In the genomic region with DNA sequence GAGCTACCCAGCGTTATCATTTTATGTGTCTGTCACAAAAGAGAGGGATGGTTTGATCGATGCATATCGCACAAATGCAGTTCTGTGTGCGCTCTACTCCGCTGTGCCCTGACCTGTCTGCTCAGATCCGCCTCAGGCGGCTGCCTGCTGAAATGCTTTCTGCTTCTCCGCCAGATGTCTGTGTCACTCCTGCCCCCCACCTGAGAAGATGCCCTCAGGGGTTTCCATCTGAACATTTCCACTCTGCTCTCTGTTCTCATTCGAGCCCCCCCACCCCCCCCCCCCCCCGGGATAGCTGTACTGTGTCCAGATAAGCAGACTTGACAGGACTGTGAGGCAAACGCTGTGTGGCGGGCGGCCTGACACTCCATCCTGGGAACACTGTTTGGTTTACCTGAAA, we compare ENCODE assay signal across 19 mouse cellular contexts. TPM values are rescaled to one million over a fixed set of nuclear protein-coding genes. Genes with fewer than 3 reads are reported as not detected.
DNase-seq lines count a peak whose midpoint lies in the region; ATAC-seq lines count a peak whose summit lies in the region.
"Had no signal": no experiment of that assay in that cellular context is flagged by ENCODE, and none has a peak within 500 bp of the region (broad histone marks: within the 10 kb centered on the region; RNA-seq: fewer than 3 reads in every experiment).

No protein-coding gene starts in this region.

- H3K27ac ChIP-seq in midbrain, embryonic 10.5 days (replicated peaks) = no peak overlapping the region
- no peak overlapping the region for H3K27ac ChIP-seq in midbrain, embryonic 13.5 days
- H3K27ac ChIP-seq: forebrain, embryonic 13.5 days; heart, embryonic 15.5 days; limb, embryonic 15.5 days had no signal

- H3K27me3 ChIP-seq in midbrain, embryonic 10.5 days (ENCODE audit: low read depth, poor library complexity, severe bottlenecking) = peaks cover 17% of the 10 kb centered on the region
- H3K27me3 ChIP-seq in midbrain, embryonic 13.5 days = 0 out of 2 replicates have a peak, but pooled peaks cover 4% of the 10 kb centered on the region
- H3K27me3 ChIP-seq: forebrain, embryonic 13.5 days had no signal

- H3K4me3 ChIP-seq in midbrain, embryonic 10.5 days = no peak overlapping the region
- no peak overlapping the region for H3K4me3 ChIP-seq in midbrain, embryonic 13.5 days (replicated peaks)
- H3K4me3 ChIP-seq: forebrain, embryonic 13.5 days; heart, embryonic 15.5 days; limb, embryonic 15.5 days had no signal

- H3K9me3 ChIP-seq in midbrain, embryonic 10.5 days (replicated peaks) = no peaks in the 10 kb centered on the region
- 0 out of 2 replicates have a peak, but pooled peaks cover 3% of the 10 kb centered on the region for H3K9me3 ChIP-seq in midbrain, embryonic 13.5 days
- H3K9me3 ChIP-seq: forebrain, embryonic 13.5 days; heart, embryonic 15.5 days; limb, embryonic 15.5 days had no signal

- DNase-seq in midbrain, embryonic 10.5 days (ENCODE audit: low spot score) = peak; percentile 18
- peak; percentile 35 for DNase-seq in adrenal gland, postnatal 10 days
- peak; percentile 15 for DNase-seq in embryo, embryonic 10.5 days (ENCODE audit: low spot score)
- DNase-seq in mesoderm, embryonic 11.5 days (ENCODE audit: low read depth, low spot score) = peak; percentile 43
- no peak for DNase-seq in cerebellum, adult 11-12 months
- DNase-seq: cerebellum, postnatal 36 days; heart, adult 11 months; kidney, adult 8-10 months; kidney, postnatal 4 days; liver, postnatal 0 days; lung, postnatal 36 days; thymus, postnatal 14 days had no signal

- peaks cover 17% of the 10 kb centered on the region for H3K4me1 ChIP-seq in midbrain, embryonic 10.5 days
- peaks cover 4% of the 10 kb centered on the region for H3K4me1 ChIP-seq in midbrain, embryonic 13.5 days (replicated peaks)

- H3K4me2 ChIP-seq in midbrain, embryonic 13.5 days (replicated peaks) = no peak overlapping the region
- H3K4me2 ChIP-seq: forebrain, embryonic 13.5 days; heart, embryonic 15.5 days; limb, embryonic 15.5 days had no signal

- H3K36me3 ChIP-seq in midbrain, embryonic 10.5 days = no peaks in the 10 kb centered on the region
- H3K36me3 ChIP-seq in midbrain, embryonic 13.5 days = no peaks in the 10 kb centered on the region
- H3K36me3 ChIP-seq: heart, embryonic 15.5 days; limb, embryonic 15.5 days had no signal

- 73% methylated on average over 13 of the region's 13 CpGs for WGBS in midbrain, embryonic 10.5 days
- 63% methylated on average over 13 of the region's 13 CpGs for WGBS in midbrain, embryonic 13.5 days

- ATAC-seq in midbrain, embryonic 13.5 days = no peak
- ATAC-seq in megakaryocyte progenitor cell, adult 5-6 weeks (replicated peaks; ENCODE audit: poor library complexity) = no peak
- ATAC-seq: CD4-positive, CD25-positive, alpha-beta regulatory T cell, adult 4 months; forebrain, embryonic 13.5 days; liver, postnatal 0 days had no signal

- no peak overlapping the region for H3K9ac ChIP-seq in midbrain, embryonic 13.5 days (replicated peaks)
- H3K9ac ChIP-seq: forebrain, embryonic 13.5 days; heart, embryonic 15.5 days; limb, embryonic 15.5 days; liver, postnatal 0 days had no signal

RNA-seq across cellular contexts. Expression of a gene that starts 5.0 kb away (rescaled TPM):
- 32.6 and 32.8 TPM in 2 replicates for polyA plus RNA-seq in midbrain, embryonic 10.5 days (2016; fragmentation: Nextera tagmentation; extraction: Ambion mirVana)
- 69.7 and 79.4 TPM in 2 replicates for polyA plus RNA-seq in midbrain, embryonic 13.5 days (2015; fragmentation: Nextera tagmentation; extraction: Ambion mirVana)
- 10 to 100 TPM; 45.4 to 50.2 TPM for total RNA-seq in adrenal gland, postnatal 10 days (2021)
- 0.30 TPM in 1 of 2 replicates, not detected in the other for total RNA-seq in megakaryocyte progenitor cell, adult 5-6 weeks (2015)
- not detected in 2 replicates for total RNA-seq in megakaryocyte progenitor cell, adult 5-6 weeks (2017)
- polyA plus RNA-seq: CD4-positive, CD25-positive, alpha-beta regulatory T cell, adult 4 months had no signal

RNA-seq across cellular contexts. Expression of a gene that starts 35.4 kb away (rescaled TPM):
- polyA plus RNA-seq in midbrain, embryonic 10.5 days (2016; fragmentation: Nextera tagmentation; extraction: Ambion mirVana) = 1.5 and 1.8 TPM in 2 replicates
- 2.5 and 2.6 TPM in 2 replicates for polyA plus RNA-seq in midbrain, embryonic 13.5 days (2015; fragmentation: Nextera tagmentation; extraction: Ambion mirVana)
- not detected for total RNA-seq in adrenal gland, postnatal 10 days (2021)
- 0.22 and 0.46 TPM in 2 replicates for total RNA-seq in megakaryocyte progenitor cell, adult 5-6 weeks (2015)
- total RNA-seq in megakaryocyte progenitor cell, adult 5-6 weeks (2017) = 0.37 and 0.71 TPM in 2 replicates
- polyA plus RNA-seq: CD4-positive, CD25-positive, alpha-beta regulatory T cell, adult 4 months; spleen, adult 2 months had no signal

RNA-seq across cellular contexts. Expression of a gene that starts 36.2 kb away (rescaled TPM):
- 53.4 and 62.2 TPM in 2 replicates for polyA plus RNA-seq in midbrain, embryonic 10.5 days (2016; fragmentation: Nextera tagmentation; extraction: Ambion mirVana)
- 30.6 and 30.9 TPM in 2 replicates for polyA plus RNA-seq in midbrain, embryonic 13.5 days (2015; fragmentation: Nextera tagmentation; extraction: Ambion mirVana)
- total RNA-seq in adrenal gland, postnatal 10 days (2021) = 10 to 100 TPM; 27.7 to 28.1 TPM
- total RNA-seq in megakaryocyte progenitor cell, adult 5-6 weeks (2015) = 43.7 and 55.5 TPM in 2 replicates
- 28.8 and 29.2 TPM in 2 replicates for total RNA-seq in megakaryocyte progenitor cell, adult 5-6 weeks (2017)

RNA-seq across cellular contexts. Expression of a gene that starts 49.4 kb away (rescaled TPM):
- 93.5 and 102 TPM in 2 replicates for polyA plus RNA-seq in midbrain, embryonic 10.5 days (2016; fragmentation: Nextera tagmentation; extraction: Ambion mirVana)
- polyA plus RNA-seq in midbrain, embryonic 13.5 days (2015; fragmentation: Nextera tagmentation; extraction: Ambion mirVana) = 79.6 and 80.6 TPM in 2 replicates
- 10 to 100 TPM; 70.0 to 71.7 TPM for total RNA-seq in adrenal gland, postnatal 10 days (2021)
- 74.7 and 75.3 TPM in 2 replicates for total RNA-seq in megakaryocyte progenitor cell, adult 5-6 weeks (2015)
- total RNA-seq in megakaryocyte progenitor cell, adult 5-6 weeks (2017) = 87.4 and 88.7 TPM in 2 replicates

RNA-seq across cellular contexts. Expression of a gene that starts 50.4 kb away (rescaled TPM):
- 213 and 242 TPM in 2 replicates for polyA plus RNA-seq in midbrain, embryonic 10.5 days (2016; fragmentation: Nextera tagmentation; extraction: Ambion mirVana)
- 256 and 274 TPM in 2 replicates for polyA plus RNA-seq in midbrain, embryonic 13.5 days (2015; fragmentation: Nextera tagmentation; extraction: Ambion mirVana)
- 100 to 1,000 TPM; 115 to 125 TPM for total RNA-seq in adrenal gland, postnatal 10 days (2021)
- total RNA-seq in megakaryocyte progenitor cell, adult 5-6 weeks (2015) = 92.8 and 111 TPM in 2 replicates
- total RNA-seq in megakaryocyte progenitor cell, adult 5-6 weeks (2017) = 68.1 and 77.3 TPM in 2 replicates

Comparison
In these comparisons a context has a peak if more than half of its experiments do, and no peak if none do; other contexts are left out.
1. RNA of a gene that starts 5.0 kb away (total RNA-seq): 45.4 to 50.2 TPM in adrenal gland, postnatal 10 days; 0.30 TPM in megakaryocyte progenitor cell, adult 5-6 weeks; every median in the first group is over 10 times any median in the second.